Mouse (Mus musculus): ENCODE measurements at regions not wholly inside any gene's neighbourhood (a gene's known extent, or its start where the extent isn't known, plus 50 kb on each side); places are given as distances from the start of the nearest gene placed in this dataset.

- no peak for DNase-seq
These were observed 848.1 kb upstream of the A1bg start for GRCm38 (mm10) chr15:61770721-61771542.

GRCm38 (mm10) chr15:61766544-61767094 lies 843.8 kb upstream of the A1bg start:
- DNase-seq = no peak

GRCm38 (mm10) chr15:61753802-61754201 lies 831.0 kb upstream of the A1bg start:
- DNase-seq = no peak

GRCm38 (mm10) chr15:61723696-61724095 lies 800.9 kb upstream of the A1bg start:
- peak; percentile 53 to 61 for DNase-seq

GRCm38 (mm10) chr15:61718486-61718885 lies 795.7 kb upstream of the A1bg start:
- no peak for DNase-seq

- DNase-seq = no peak
These were observed 794.4 kb upstream of the A1bg start for GRCm38 (mm10) chr15:61717216-61717615.

GRCm38 (mm10) chr15:61713953-61714352 lies 791.1 kb upstream of the A1bg start:
- DNase-seq = no peak

GRCm38 (mm10) chr15:61708928-61709327 lies 786.1 kb upstream of the A1bg start:
- no peak for DNase-seq

- peak; percentile 78 to 84 for DNase-seq
These were observed 785.1 kb upstream of the A1bg start for GRCm38 (mm10) chr15:61707952-61708351.

- DNase-seq = no peak
These were observed 769.9 kb upstream of the A1bg start for GRCm38 (mm10) chr15:61692679-61693078.

GRCm38 (mm10) chr15:61690425-61690824 lies 767.6 kb upstream of the A1bg start:
- DNase-seq = peak; percentile 76 to 84

GRCm38 (mm10) chr15:61689776-61690397 lies 767.1 kb upstream of the A1bg start:
- peak; percentile 69 to 78 for DNase-seq

- no peak for DNase-seq
These were observed 760.2 kb upstream of the A1bg start for GRCm38 (mm10) chr15:61682968-61683367.

- DNase-seq = no peak
These were observed 747.7 kb upstream of the A1bg start for GRCm38 (mm10) chr15:61670556-61670955.

GRCm38 (mm10) chr15:61660581-61660980 lies 737.8 kb upstream of the A1bg start:
- DNase-seq = peak; percentile 57 to 78

- DNase-seq = peak; percentile 38 to 64
These were observed 734.1 kb upstream of the A1bg start for GRCm38 (mm10) chr15:61656951-61657350.

- no peak for DNase-seq
These were observed 732.0 kb upstream of the A1bg start for GRCm38 (mm10) chr15:61654846-61655245.

- no peak for DNase-seq
These were observed 731.0 kb upstream of the A1bg start for GRCm38 (mm10) chr15:61653853-61654252.

- no peak for DNase-seq
These were observed 696.1 kb upstream of the A1bg start for GRCm38 (mm10) chr15:61618638-61619500.

GRCm38 (mm10) chr15:61610662-61611061 lies 687.9 kb upstream of the A1bg start:
- DNase-seq = no peak

GRCm38 (mm10) chr15:61609656-61610055 lies 686.8 kb upstream of the A1bg start:
- no peak for DNase-seq

- no peak for DNase-seq
These were observed 685.5 kb upstream of the A1bg start for GRCm38 (mm10) chr15:61608301-61608731.

GRCm38 (mm10) chr15:61599734-61600133 lies 676.9 kb upstream of the A1bg start:
- DNase-seq = peak in 1 of 2 experiments; percentile 14

Data from cerebellum, postnatal 10 days (tissue).